Mouse (Mus musculus) heart, postnatal 36 days (tissue): ENCODE data around the gene Polr2i. TPM values are rescaled to one million over a fixed set of nuclear protein-coding genes. Genes with fewer than 3 reads are reported as not detected.
A peak's percentile ranks its signal among the peaks of the same experiment; 100 is the strongest.
"Not testable (repeated sequence)": the region's sequence is repeated elsewhere in the genome, so short reads cannot be mapped to it uniquely, and the experiment has no call there.

Experiments
- DNase-seq, 2 experiments: peaks; one replicate each; pipeline ENCODE4 v3.0.0; 2021 to 2022
- intact Hi-C: fragments of 180-260 bp; cut with DNase I; formaldehyde crosslinking; loops from one replicate; pipeline ENCODE4 v1.15.1; 2025
- total RNA-seq, 2 experiments: library from RNA; stranded (reverse); gene quantifications; 2 replicates each; pipeline ENCODE4 v1.2.3; 2021

Polr2i gene
- total RNA-seq, 2 experiments from 2014 or later: 52.3 to 59.5 TPM

DNA sequence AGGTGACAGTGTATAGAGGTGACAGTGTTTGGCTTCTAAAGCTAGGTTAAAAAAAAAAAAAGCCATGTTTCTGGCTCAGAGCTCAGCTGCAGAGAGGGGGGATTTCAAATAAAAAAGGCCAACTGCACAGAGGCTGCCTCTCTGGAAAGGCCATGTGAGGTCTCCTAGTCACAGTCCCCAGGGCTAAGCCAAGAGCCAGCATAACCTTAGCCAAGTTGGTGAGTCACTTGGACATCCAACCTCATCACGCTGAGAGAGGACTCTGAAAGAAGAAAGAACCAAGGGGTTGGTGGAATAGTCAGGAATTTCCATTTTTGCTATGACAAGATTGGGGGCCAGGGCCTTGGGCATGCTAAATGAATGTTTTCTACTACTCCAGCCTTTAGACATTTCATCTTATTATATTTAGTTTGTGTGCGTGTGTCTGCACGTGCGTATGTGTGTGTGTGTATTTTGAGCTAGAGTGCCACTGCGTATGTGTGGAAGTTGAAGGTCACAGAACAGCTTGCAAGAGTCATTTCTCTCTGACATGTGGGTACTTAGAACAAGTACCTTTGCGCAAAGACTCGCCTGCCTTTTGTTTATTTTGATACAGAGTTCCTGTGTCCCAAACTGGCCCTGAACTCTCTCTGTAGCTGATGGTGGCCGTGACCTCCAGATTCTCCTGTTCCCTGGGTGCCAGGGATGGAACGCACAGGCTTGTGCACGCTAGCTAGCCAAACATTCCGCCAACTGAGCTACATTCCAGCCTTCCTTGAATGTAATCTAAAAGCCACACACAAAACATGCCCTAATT is 28.7 kb upstream of the Polr2i start:
- intact Hi-C loops: loop anchor here (2.0 kb wide), 1 partner anchor 190 kb away; no protein-coding TSS in a partner anchor
- DNase-seq: peak; percentile 57 to 70

DNA sequence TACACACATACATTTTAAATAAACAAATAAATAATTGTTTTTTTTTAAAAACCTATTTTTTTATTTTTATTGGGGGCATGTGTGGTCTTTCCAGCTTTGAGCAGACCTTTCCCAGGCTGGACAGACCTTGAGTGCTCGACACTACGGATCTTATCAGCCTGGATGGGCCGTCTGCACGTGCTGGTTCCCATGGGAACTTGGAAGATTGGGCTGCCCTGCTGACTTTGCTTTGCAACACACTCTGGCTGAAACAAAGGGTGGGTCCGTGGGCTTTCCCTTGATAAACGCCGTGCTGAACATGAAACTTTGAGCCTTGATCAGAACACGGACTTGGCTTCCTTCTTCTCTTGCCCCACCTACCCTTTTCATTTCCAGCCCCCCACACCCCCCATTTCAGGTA is 27.4 kb upstream of the Polr2i start:
- DNase-seq: no peak
- intact Hi-C loops: no loop called here

DNA sequence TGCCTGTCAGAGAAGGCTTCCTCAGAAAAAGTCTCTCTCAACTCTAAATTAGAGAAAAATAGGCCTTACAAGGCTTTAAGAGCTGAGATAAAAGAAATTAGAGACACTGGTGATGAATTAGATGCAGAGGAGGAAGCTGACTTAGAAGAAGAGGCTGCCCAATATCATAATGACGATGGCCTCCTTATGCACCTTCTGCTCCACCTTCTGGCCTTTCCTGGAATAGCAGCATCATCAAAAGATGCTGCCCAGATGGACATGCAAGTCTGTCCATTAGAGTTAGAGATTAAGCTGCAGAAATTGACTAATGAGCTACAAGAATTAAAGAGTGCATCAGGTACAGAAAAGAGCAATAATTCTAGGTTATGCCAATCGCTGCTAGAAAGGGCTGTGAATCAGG is 26.4 kb upstream of the Polr2i start:
- intact Hi-C loops: loop anchor here (1.0 kb wide), 1 partner anchor 24 kb away; no protein-coding TSS in a partner anchor

DNA sequence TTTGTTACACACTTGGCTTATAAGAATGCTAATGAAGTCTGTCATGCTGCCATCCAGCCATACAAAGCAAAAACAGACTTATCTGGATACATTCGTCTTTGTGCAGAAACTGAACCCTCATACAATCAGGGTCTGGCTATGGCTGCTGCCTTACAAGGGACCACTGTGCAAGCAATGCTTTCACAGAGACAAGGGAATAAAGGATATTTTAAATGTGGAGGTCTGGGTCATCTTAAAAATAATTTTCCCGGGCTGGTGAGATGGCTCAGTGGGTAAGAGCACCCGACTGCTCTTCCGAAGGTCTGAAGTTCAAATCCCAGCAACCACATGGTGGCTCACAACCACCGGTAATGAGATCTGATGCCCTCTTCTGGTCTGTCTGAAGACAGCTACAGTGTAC is 25.4 kb upstream of the Polr2i start:
- intact Hi-C loops, DNase-seq: not testable (repeated sequence)

More for the DNA sequence above, 26.4 kb upstream of the Polr2i start:
- DNase-seq: peak; percentile 67 to 76

DNA sequence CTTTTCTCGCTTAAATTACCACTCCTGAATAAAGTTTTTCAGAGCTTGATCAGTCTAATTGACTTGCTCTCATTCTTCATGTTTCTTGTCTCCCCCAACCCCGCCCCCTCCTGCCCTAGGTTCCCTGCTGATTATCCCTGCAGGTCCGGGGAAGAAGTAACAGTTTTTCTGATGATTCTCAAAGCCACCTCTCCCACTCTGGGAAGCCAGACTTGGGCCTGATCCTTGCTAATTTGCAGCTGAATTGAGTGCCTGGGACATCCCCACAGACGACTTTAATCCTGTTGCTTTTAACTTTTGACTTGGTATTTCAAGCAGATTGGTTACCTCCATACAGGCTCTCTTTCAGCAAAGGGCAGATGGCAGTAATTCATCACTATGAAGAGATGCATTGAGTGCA is 20.7 kb upstream of the Polr2i start:
- intact Hi-C loops: no loop called here
- no peak for DNase-seq

DNA sequence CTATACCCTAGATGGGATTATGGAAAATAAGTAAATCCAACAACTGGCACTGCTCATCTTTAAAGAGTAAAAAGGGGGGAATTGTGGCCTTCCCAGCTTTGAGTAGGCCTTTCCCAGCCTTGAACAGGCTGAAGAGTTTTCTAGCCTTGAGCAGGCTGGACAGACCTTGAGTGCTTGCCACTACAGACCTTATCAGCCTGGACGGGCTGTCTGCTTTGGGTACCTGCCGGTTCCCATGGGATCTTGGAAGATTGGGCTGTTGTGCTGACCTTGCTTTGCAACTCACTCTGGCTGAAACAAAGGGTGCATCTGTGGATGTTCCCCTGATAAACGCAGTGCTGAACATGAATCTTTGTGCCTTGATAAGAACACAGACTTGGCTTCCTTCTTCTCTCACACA is 17.9 kb upstream of the Polr2i start:
- intact Hi-C loops: no loop called here
- no peak for DNase-seq

DNA sequence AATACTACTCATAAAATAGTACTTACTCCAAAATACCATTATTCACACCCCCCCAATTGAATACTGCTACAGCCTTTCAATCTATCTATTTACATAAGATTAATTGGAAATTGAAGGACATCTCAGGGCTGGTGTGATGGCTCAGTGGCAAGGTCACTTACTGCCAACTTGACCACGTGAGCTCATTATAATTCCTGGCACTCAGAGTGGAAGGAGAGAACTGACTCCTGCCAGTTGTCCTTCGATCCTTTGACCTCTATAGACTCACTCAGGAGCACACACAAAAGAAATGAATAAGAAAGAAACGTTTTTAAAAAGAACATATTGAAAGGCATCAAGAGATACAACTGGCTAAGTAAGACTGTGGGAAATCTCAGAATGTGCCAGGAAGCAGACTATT is 15.9 kb upstream of the Polr2i start:
- DNase-seq: no peak
- intact Hi-C loops: loop anchor here (5.0 kb wide), 1 partner anchor 34 kb away; the partner anchor contains the start of gene Cox7a1

DNA sequence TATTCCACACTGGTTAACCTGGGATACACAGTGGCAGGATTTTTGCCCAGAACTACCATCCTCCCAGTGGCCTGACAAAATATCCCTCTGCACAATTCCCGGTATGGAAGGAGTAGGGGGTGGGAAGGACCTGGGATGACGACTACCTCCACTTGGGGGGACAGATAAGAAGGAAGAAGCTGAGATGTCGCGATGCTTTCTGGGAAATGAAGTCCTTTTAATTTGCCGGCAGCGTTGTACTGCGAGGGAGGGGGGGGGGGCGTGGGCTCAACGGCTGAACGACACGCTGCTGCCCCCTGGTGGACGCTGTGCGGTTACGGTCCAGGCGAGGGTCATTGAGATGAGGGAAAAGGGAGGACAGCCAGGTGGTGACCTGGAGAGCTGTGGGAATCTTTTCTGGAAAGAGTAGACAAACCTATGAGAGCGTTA is 15.0 kb upstream of the Polr2i start:
- intact Hi-C loops: loop anchor here (5.0 kb wide), 1 partner anchor 34 kb away; the partner anchor contains the start of gene Cox7a1

DNA sequence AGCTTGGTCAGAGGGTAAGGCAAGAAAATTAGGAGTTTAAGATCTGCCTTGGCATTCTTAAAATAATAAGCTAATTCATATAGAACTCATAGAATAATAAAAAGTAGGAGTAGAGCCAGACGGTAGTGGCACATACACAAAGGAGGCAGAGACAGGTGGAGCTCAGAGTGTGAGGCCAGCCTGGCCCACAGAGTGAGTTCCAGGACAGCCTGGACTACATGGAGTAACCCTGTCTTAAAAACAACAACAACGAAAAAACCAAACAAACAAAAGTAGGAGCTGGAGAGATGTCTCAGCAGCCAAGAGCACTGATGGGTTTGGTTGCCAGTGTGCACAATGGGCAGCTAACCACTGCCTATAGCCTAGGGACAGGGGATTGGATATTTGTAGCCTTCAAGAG is 14.5 kb upstream of the Polr2i start:
- intact Hi-C loops: loop anchor here (5.0 kb wide), 1 partner anchor 35 kb away; the partner anchor contains the start of gene Cox7a1
- no peak for DNase-seq

More for the DNA sequence above, 15.0 kb upstream of the Polr2i start:
- DNase-seq: peak; percentile 77 to 87

DNA sequence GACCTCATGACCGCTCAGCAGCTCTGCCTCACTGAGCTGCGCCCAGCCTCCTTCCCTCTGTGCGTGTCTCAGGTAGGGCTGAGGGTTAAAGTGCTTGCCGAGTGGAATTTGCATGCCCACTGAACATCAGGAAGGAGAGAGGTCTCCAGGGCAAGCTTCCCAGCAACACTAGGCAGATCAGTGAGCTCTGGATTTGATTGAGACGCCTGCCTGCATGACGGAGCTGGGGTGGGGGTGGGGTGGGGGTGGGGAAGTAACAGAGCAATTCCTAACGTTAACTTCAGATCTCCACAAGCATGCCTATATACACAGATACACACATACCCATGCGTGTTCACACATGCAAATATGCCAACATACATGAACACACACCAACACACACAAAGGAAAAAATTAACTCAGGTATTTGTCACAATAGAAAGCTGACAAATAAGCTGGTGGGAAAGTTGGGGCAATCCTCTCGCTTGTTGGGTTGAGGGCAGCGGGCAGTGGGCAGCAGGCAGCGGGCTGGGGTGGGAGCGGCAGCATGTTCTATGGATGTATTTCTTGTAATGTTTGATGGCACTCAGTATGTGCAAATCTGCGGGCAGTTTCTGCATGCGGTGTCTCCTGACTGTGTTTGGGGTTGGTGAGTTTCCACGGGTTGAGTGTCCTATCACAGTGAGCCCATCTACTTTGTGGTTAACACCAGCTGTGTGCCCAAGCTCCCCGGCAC is 12.3 kb upstream of the Polr2i start:
- DNase-seq: peak; percentile 47 to 67
- intact Hi-C loops: loop anchor here (5.0 kb wide), 1 partner anchor 37 kb away; the partner anchor contains the start of gene Cox7a1

DNA sequence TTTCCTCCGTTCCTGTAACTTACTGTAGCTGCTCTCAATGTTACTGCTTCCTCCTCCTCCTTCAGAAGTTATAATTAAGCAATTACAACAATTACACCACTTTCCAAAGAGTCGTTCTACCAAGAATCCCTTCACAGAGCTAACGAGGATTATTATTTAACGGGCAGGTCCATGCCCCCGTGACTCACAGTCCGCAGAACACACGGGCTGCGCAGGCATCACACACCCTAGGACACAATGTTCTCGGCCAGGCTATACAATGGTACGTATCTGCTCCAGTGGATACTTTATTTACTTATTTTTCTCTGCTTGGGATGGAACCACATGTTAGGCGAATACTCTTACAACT is 11.8 kb upstream of the Polr2i start:
- intact Hi-C loops: no loop called here
- no peak for DNase-seq

DNA sequence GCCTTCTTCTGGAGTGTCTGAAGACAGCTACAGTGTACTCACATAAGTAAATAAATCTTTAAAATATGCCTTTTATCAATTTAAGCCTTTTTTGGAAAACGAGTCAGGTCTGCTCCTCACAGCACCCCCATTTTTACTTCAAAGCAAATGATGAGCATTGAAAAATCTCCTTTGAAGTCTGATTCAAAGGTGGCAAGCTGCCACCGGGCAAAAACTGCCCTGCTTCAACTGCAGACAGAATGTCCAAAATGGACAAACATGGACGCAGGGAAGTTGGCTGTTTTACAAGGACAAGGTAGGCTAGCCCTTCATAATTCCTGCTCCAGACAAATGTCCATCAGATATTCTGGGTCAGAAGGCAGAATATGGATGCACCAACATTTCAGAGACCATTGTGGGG is 10.3 kb upstream of the Polr2i start:
- intact Hi-C loops: no loop called here
- DNase-seq: no peak

DNA sequence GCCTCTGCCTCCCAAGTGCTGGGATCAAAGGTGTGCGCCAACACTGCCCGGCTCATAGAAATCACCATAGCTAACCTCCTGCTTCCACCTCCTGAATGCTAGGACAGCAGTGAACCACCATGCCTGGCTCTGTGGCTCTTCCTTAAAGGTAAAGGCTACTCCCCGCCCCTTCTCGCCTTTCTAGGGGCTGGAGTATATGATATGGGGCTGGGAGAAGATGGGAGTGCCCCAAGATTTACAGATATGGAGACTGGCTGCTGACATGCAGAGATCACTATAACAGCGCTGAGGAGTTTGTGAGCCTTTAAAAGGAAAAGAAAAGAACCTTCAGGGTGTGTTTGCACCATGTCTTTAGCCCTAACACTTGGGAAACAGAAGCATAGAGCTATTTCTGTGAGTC is 9.5 kb upstream of the Polr2i start:
- intact Hi-C loops: no loop called here
- no peak for DNase-seq

DNA sequence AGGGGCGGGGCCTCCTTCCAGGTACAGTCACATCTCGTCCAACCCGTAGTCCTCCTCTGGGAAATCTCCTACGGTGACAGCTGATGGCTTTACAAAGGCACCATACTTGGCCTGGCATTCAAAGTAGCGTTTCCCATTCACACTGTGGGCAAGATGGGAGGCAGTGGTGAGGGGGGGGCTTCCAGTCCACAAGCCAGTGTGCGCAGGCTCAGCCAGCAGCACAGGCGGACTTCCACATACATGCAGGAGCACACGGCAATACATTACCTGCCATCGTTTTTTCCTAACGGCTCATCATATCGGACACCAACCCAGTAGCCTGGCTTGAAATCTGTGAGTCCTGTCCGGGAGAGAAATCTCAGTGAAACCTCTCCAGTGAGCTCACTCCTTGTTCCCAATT is 7.5 kb upstream of the Polr2i start:
- no peak for DNase-seq
- intact Hi-C loops: no loop called here

DNA sequence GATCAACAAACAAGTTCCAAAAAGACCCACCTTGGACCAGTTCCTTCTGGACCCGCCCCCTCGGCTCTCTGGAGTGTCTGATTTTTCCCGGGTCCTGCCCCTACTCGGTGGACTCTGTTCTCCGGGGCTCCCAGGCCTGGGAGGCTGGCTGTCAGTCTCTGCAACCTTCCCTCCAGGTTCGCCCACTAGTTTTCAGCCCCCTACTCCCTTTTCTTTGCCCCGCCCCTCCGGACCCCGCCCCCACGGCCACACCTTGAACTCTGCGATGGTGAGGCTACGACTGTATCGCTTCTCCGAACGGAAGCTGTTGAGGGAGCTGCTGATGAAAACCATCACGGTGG is 450 bp upstream of the Polr2i start:
- DNase-seq: no peak
- intact Hi-C loops: no loop called here

DNA sequence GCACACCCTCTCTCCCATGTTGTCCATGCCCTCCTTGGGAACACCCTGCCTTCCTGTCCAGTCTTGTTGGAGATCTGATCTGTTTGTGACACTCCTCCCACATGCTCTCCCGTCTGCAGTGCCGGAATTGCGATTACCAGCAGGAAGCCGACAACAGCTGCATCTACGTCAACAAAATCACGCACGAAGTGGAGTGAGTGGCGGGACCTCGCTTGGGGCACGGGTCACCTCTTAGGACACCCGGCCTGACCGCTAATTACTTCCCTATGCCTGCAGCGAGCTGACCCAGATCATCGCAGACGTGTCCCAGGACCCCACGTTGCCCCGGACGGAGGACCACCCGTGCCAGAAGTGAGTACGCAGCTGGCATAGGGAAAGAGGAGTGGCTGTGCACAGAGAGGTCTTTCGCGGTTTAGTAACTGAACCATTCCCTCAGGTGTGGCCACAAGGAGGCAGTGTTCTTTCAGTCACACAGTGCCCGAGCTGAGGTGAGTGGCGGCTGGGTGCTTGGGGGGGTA is 942 bp downstream of the Polr2i start:
- peak in 1 of 2 experiments; percentile 53 for DNase-seq
- intact Hi-C loops: no loop called here

DNA sequence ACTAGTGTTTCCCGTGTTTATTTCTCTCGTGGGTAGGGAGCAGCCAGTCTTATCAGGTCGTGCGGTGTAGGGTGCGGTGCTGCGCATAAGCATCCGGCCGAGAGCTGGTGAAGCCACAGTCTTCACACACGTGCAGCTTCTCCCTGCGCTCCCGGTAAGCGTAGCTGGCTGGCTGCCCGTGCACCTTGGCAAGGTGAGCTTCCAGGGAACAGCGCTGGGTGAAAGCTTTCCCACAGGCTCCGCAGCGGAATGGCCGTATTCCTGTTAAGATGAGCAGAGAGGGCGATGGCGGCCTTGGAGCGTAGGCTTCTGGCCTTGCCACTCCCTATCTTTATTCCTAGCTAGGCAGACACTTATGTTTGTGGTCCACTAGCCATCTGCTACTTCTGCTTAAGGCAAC is 1.6 kb downstream of the Polr2i start:
- intact Hi-C loops: no loop called here
- no peak for DNase-seq

DNA sequence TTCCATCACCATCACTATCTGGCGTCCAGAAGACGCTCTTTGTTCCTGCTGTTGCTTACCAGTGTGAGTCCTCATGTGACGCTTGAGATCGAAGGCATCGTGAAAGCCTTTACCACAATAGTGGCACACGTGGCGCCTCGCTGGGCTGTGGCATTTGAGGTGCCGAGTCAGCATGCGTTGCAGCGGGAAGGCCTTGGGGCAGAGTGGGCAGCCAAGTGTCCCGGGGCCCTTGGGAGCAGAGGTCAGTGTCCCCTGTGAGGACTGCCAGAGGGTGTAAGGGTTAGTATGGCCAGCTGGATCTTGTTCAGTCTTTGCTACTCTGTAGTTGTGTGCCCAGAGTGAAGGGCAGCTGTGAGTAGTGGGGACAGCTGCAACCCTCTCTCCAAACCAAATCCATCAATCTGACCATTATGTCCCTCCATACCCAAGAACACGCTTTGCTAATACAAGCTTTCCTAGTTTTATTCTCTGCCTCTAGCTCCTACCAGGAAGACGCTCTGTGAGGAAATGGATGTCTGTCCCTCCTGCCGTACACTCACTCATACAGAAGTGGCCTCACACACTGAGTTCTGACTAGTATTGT is 2.6 kb downstream of the Polr2i start:
- intact Hi-C loops: no loop called here
- DNase-seq: no peak

DNA sequence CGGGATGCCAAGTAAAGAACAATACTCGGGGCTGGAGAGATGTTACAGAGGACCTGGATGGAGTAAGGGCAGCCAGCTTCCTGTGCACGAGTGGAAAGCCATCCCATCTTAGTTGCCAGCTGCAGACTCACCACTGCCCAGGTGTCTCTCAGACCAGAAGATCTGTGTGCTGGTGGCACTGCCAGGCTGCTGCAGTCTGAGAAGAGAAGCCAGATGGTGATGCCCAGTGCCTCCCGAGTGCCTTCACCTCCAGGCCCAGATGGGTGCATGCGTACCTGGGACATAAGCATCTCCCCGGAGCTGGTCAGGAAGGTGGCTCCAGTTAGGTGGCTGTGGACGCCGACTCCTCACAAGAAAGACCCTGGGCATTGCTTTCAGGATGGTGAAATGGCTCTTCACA is 3.3 kb downstream of the Polr2i start:
- intact Hi-C loops: no loop called here
- no peak for DNase-seq

DNA sequence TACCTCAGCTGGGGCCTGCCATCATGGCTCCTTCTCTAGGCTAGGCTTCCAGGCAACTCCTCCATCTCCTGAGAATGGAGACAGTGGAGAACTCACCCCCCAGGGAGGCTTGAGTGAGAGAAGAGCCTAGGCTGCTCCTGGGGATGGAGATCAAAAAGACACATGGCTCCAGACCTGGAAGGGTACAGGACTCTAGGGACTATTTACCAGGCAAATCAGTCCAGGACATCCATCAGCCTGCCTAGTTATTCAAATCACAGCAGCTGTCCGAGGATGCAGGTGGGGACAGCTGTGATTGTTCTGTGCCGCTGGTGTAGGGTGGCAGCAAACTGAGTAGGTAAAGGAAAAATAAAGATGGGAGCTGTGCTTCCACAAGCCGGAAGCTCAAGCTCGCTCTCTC is 3.9 kb downstream of the Polr2i start, which contains the start of gene Ovol3:
Gene Ovol3 (minus strand): TSS at position 101 of the 400 bp plus-strand sequence.
- DNase-seq: no peak
- intact Hi-C loops: no loop called here

DNA sequence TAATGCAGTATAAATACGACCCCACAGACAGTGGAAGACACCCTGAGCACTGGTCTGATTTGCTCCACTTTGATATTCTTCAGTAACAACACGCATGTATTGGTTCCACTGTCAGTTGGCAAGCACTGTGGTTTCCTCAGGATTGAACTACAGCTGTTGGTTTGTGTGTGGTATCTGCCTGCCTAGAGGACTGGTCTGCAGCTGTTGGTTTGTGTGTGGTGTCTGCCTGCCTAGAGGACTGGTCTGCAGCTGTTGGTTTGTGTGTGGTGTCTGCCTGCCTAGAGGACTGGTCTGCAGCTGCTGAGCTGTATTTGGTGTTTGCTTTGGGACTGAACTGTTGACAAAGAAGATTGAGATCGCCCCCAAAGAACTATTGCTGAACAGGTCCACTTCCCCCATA is 5.6 kb downstream of the Polr2i start:
- intact Hi-C loops, DNase-seq: not testable (repeated sequence)
